Mouse (Mus musculus) heart, postnatal 0 days (tissue): ENCODE results near the gene Fra10ac1.

ENCODE experiments used
- CTCF ChIP-seq: IDR thresholded peaks from 2 replicates; pipeline ENCODE4 v1.5.1; 2016; ENCODE audit warnings: antibody characterized with exemption, control low read depth, low read depth
- EP300 ChIP-seq: IDR thresholded peaks from 2 replicates; pipeline ENCODE4 v1.6.1; 2016; ENCODE audit warnings: antibody characterized with exemption, low read depth

DNA sequence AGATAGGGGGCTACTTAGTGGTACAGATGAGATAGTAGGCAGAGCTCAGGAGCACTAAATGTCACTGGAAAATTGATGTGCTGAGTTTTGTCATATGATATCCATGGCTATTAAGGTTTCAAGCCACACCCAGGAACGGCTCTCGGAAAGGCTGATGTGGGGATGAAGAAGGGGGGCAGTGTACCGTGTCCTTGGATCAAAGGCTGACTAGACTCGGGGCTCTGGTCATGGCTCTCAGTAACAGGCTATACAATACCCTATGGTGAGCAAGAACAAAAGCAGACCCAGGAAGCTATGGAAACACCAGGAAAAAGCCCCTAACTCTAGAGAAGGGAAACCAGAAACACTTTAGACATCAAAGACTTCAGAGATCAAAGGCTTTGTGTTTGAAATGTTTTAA is 8.6 kb upstream of the Fra10ac1 start:
- TF ChIP-seq EP300 (no peak), CTCF (no peak)
